Mouse (Mus musculus): ENCODE measurements around the gene Isg20.

Gene Isg20

GRCm38 (mm10) chr7:78903174-78903870 is 9.9 kb upstream of the Isg20 start:
- no peak for DNase-seq (ENCODE audit: low spot score in 2 of 2)

- no peak for DNase-seq (ENCODE audit: low spot score in 2 of 2)
Measured at GRCm38 (mm10) chr7:78904175-78904574, 9.0 kb upstream of the Isg20 start.

- DNase-seq (ENCODE audit: low spot score in 2 of 2), result no peak
Measured at GRCm38 (mm10) chr7:78909026-78909425, 4.2 kb upstream of the Isg20 start.

- no peak for DNase-seq (ENCODE audit: low spot score in 2 of 2)
Measured at GRCm38 (mm10) chr7:78910336-78911098, 2.7 kb upstream of the Isg20 start.

- no peak for DNase-seq (ENCODE audit: low spot score in 2 of 2)
Measured at GRCm38 (mm10) chr7:78911209-78911608, 2.0 kb upstream of the Isg20 start.

- DNase-seq (ENCODE audit: low spot score in 2 of 2), result no peak
Measured at GRCm38 (mm10) chr7:78912253-78912973, 811 bp upstream of the Isg20 start.

GRCm38 (mm10) chr7:78913649-78914544 is 673 bp downstream of the Isg20 start:
- no peak for DNase-seq (ENCODE audit: low spot score in 2 of 2)

GRCm38 (mm10) chr7:78914545-78914845 is 1.3 kb downstream of the Isg20 start:
- DNase-seq (ENCODE audit: low spot score in 2 of 2), result no peak

- no peak for DNase-seq (ENCODE audit: low spot score in 2 of 2)
Measured at GRCm38 (mm10) chr7:78914896-78915510, 1.8 kb downstream of the Isg20 start.

GRCm38 (mm10) chr7:78918686-78919085 is 5.5 kb downstream of the Isg20 start:
- no peak for DNase-seq (ENCODE audit: low spot score in 2 of 2)

- DNase-seq (ENCODE audit: low spot score in 2 of 2), result no peak
Measured at GRCm38 (mm10) chr7:78922506-78922905, 9.3 kb downstream of the Isg20 start.

GRCm38 (mm10) chr7:78924300-78924699 is 11.1 kb downstream of the Isg20 start:
- DNase-seq (ENCODE audit: low spot score in 2 of 2), result peak in 1 of 2 experiments; percentile 62

GRCm38 (mm10) chr7:78924796-78925195 is 11.6 kb downstream of the Isg20 start:
- DNase-seq (ENCODE audit: low spot score in 2 of 2), result no peak

GRCm38 (mm10) chr7:78925680-78926079 is 12.5 kb downstream of the Isg20 start:
- no peak for DNase-seq (ENCODE audit: low spot score in 2 of 2)

GRCm38 (mm10) chr7:78926156-78926555 is 12.9 kb downstream of the Isg20 start:
- DNase-seq (ENCODE audit: low spot score in 2 of 2), result no peak

- DNase-seq (ENCODE audit: low spot score in 2 of 2), result no peak
Measured at GRCm38 (mm10) chr7:78927266-78927665, 14.0 kb downstream of the Isg20 start.

- no peak for DNase-seq (ENCODE audit: low spot score in 2 of 2)
Measured at GRCm38 (mm10) chr7:78938957-78939602, 25.9 kb downstream of the Isg20 start.

- DNase-seq (ENCODE audit: low spot score in 2 of 2), result no peak
Measured at GRCm38 (mm10) chr7:78940971-78941370, 27.7 kb downstream of the Isg20 start.

GRCm38 (mm10) chr7:78942544-78942943 is 29.3 kb downstream of the Isg20 start:
- no peak for DNase-seq (ENCODE audit: low spot score in 2 of 2)

GRCm38 (mm10) chr7:78953886-78954572 is 40.8 kb downstream of the Isg20 start:
- DNase-seq (ENCODE audit: low spot score in 2 of 2), result no peak
